Mouse (Mus musculus) kidney, embryonic 14.5 days (tissue): ENCODE results near the gene Ncor2. TPM values are rescaled to one million over a fixed set of nuclear protein-coding genes. Genes with fewer than 3 reads are reported as not detected.

Source experiments
- ATAC-seq: fragments of 200-750 bp; cut with Nextera tagmentation; 2 replicates; pipeline ENCODE4 v1.8.0; 2017; ENCODE audit warnings: moderate number of reproducible peaks, mild to moderate bottlenecking, moderate TSS enrichment, moderate library complexity; ENCODE audit not compliant: low FRiP score, low TSS enrichment
- H3K27ac ChIP-seq: fragments of 300-500 bp; sonication (generic); 2 replicates; pipeline ENCODE4 v1.5.1; 2014; ENCODE audit warnings: low read depth, mild to moderate bottlenecking, low read length, moderate library complexity, mixed read lengths
- H3K27me3 ChIP-seq: fragments of 300-500 bp; sonication (generic); 2 replicates; pipeline ENCODE4 v1.6.1; 2014; ENCODE audit warnings: mild to moderate bottlenecking, low read length; ENCODE audit not compliant: control insufficient read depth, insufficient read depth
- H3K36me3 ChIP-seq: fragments of 300-500 bp; sonication (generic); 2 replicates; pipeline ENCODE4 v1.6.1; 2014; ENCODE audit warnings: low read length, mixed read lengths; ENCODE audit not compliant: control insufficient read depth, insufficient read depth
- H3K4me1 ChIP-seq: fragments of 300-500 bp; sonication (generic); 2 replicates; pipeline ENCODE4 v1.6.1; 2014; ENCODE audit warnings: low read length, mixed read lengths; ENCODE audit not compliant: control insufficient read depth, insufficient read depth
- H3K4me2 ChIP-seq: fragments of 300-500 bp; sonication (generic); replicated peaks from 2 replicates; pipeline ENCODE4 v1.6.1; 2014; ENCODE audit warnings: low read depth, mild to moderate bottlenecking, low read length
- H3K4me3 ChIP-seq: fragments of 300-500 bp; sonication (generic); 2 replicates; pipeline ENCODE4 v1.5.1; 2014; ENCODE audit warnings: mild to moderate bottlenecking, low read length
- H3K9ac ChIP-seq: fragments of 300-500 bp; sonication (generic); 2 replicates; pipeline ENCODE4 v1.6.1; 2014; ENCODE audit warnings: low read depth, mild to moderate bottlenecking, low read length, moderate library complexity
- H3K9me3 ChIP-seq: fragments of 300-500 bp; sonication (generic); 2 replicates; pipeline ENCODE4 v1.6.1; 2016; ENCODE audit warnings: low read length; ENCODE audit not compliant: control insufficient read depth
- WGBS: fragments of 180-500 bp; shearing (Covaris S2); extraction: QIAGEN DNeasy Blood & Tissue Kit; methylation state at CpG from one replicate; pipeline ENCODE4 v1.1.7; 2014; 5-methylcytosine and 5-hydroxymethylcytosine counted together
- polyA plus RNA-seq: library from polyadenylated mRNA; unstranded; fragments of >200 nt; fragmentation: Nextera tagmentation; extraction: Ambion mirVana; gene quantifications from 2 replicates; pipeline ENCODE4 v1.2.1, GENCODE M21; 2014

Gene Ncor2
- polyA plus RNA-seq, 1 experiment from 2014 or later: 34.6 TPM

DNA sequence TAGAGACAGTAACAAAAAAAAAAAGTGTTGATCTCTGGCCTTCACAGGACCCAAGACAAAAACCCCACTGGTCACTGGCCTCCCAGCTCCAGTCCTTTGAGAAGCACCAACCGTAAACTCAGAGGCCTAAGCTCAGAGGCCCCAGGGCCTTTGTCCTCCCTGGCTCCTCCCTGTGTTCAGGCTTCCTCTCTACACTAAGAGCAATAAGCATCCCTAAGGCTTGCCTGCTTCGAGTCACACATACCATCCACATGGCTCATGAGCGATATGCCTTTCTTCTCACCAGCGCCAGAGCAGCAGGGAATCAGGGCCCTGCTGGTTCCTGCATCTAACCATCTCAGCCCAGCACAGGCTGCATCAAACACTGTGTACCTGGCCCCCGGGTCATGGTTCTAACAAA lies 133.8 kb downstream of the Ncor2 start:
- H3K4me1 ChIP-seq: 0 out of 2 replicates have a peak, but pooled peaks cover 6% of the 10 kb centered on the region
- no peak overlapping the region for H3K4me2 ChIP-seq
- no peak overlapping the region for H3K9ac ChIP-seq
- H3K9me3 ChIP-seq: no peaks in the 10 kb centered on the region
- no peak for ATAC-seq
- peaks cover 83% of the 10 kb centered on the region for H3K36me3 ChIP-seq
- no peak overlapping the region for H3K4me3 ChIP-seq
- no peaks in the 10 kb centered on the region for H3K27me3 ChIP-seq
- no peak overlapping the region for H3K27ac ChIP-seq
- 67% methylated on average over 5 of the region's 5 CpGs for WGBS

DNA sequence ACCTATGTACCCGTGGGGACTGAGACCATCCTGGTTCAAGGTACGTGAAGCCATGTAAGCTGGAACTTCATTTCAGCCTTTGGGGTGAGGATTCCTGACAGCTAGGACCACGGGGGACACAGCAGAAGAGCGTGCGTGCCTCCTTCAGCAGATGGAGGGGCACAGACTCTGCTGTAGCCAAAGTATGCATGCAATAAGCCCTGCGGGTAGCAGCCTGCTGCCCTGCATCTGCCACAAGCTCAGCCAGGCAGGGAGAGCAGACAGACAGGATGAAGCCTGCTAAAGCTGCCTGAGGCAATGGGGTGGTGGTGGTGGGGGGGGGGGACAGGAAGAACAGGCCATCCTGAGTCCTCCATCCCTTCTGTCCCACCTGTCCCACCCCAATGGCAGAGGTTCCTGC lies 135.6 kb downstream of the Ncor2 start:
- no peak overlapping the region for H3K9ac ChIP-seq
- 93% methylated on average over 6 of the region's 6 CpGs for WGBS
- no peak overlapping the region for H3K4me2 ChIP-seq
- H3K9me3 ChIP-seq: no peaks in the 10 kb centered on the region
- no peak overlapping the region for H3K4me3 ChIP-seq
- ATAC-seq: no peak
- H3K36me3 ChIP-seq: peaks cover 82% of the 10 kb centered on the region
- H3K27me3 ChIP-seq: no peaks in the 10 kb centered on the region
- no peak overlapping the region for H3K27ac ChIP-seq
- 0 out of 2 replicates have a peak, but pooled peaks cover 8% of the 10 kb centered on the region for H3K4me1 ChIP-seq

DNA sequence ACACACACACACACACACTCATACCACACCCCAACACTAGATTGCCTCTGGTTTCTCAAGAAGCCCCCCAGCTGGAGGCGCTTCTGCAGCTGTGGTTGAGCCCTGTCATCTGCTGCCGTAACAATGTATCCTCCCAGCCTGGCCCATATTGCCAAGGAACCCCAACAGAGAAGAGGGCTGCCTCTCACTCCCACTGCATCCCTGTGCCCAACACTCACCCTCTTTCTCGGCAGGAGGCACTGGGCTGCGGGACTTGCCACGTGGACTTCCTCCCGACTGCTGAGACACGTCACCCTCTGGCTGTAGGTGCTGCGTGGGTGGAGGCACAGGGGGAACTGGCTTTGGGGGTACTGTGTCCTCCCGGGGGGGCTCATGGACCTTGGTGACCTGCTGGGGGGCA lies 137.4 kb downstream of the Ncor2 start:
- no peak for ATAC-seq
- H3K36me3 ChIP-seq: peaks cover 82% of the 10 kb centered on the region
- H3K9me3 ChIP-seq: no peaks in the 10 kb centered on the region
- WGBS: 83% methylated on average over 9 of the region's 9 CpGs
- H3K4me2 ChIP-seq: no peak overlapping the region
- no peak overlapping the region for H3K27ac ChIP-seq
- no peaks in the 10 kb centered on the region for H3K27me3 ChIP-seq
- H3K9ac ChIP-seq: no peak overlapping the region
- 0 out of 2 replicates have a peak, but pooled peaks cover 8% of the 10 kb centered on the region for H3K4me1 ChIP-seq
- H3K4me3 ChIP-seq: no peak overlapping the region

- WGBS: 74% methylated on average over 5 of the region's 5 CpGs
- ATAC-seq: no peak
- H3K4me1 ChIP-seq: 0 out of 2 replicates have a peak, but pooled peaks cover 8% of the 10 kb centered on the region
- H3K4me2 ChIP-seq: no peak overlapping the region
- no peak overlapping the region for H3K9ac ChIP-seq
- no peaks in the 10 kb centered on the region for H3K27me3 ChIP-seq
- no peak overlapping the region; the same call in 1 of the 2 replicates for H3K27ac ChIP-seq
- peaks cover 84% of the 10 kb centered on the region for H3K36me3 ChIP-seq
- no peaks in the 10 kb centered on the region for H3K9me3 ChIP-seq
- H3K4me3 ChIP-seq: no peak overlapping the region
These were observed 138.9 kb downstream of the Ncor2 start for GRCm38 (mm10) chr5:125040128-125040584.

GRCm38 (mm10) chr5:125039377-125040027 lies 139.5 kb downstream of the Ncor2 start:
- H3K27me3 ChIP-seq: no peaks in the 10 kb centered on the region
- WGBS: 85% methylated on average over 8 of the region's 8 CpGs
- H3K36me3 ChIP-seq: peaks cover 84% of the 10 kb centered on the region
- H3K4me2 ChIP-seq: no peak overlapping the region
- no peak for ATAC-seq
- H3K9me3 ChIP-seq: no peaks in the 10 kb centered on the region
- H3K9ac ChIP-seq: no peak overlapping the region
- H3K27ac ChIP-seq: no peak overlapping the region
- 0 out of 2 replicates have a peak, but pooled peaks cover 8% of the 10 kb centered on the region for H3K4me1 ChIP-seq
- no peak overlapping the region for H3K4me3 ChIP-seq

DNA sequence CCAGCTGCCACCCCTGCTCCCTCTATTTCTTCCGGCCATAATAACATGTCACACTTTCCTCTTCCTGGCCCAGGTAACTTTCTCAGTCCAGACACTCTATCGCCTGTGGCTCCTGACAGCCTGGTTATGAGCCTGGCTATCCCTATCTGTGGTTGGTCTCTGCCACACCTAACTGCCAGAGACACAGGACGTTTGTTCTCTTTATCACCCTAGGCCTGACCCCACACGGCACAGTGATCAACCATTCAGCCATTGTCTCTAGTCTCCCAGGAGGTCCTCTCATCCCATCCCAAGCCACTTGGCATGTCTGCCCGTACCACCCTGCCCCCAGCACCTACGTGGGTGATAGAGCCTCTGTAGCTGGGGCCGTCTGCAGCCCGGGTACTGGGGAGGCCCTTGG lies 142.5 kb downstream of the Ncor2 start:
- Histone ChIP-seq H3K4me3 (no peak overlapping the region), H3K27me3 (no peaks in the 10 kb centered on the region), H3K4me1 (0 out of 2 replicates have a peak, but pooled peaks cover 7% of the 10 kb centered on the region), H3K4me2 (no peak overlapping the region), H3K36me3 (peaks cover 88% of the 10 kb centered on the region), H3K9ac (no peak overlapping the region), H3K27ac (no peak overlapping the region), H3K9me3 (no peaks in the 10 kb centered on the region)
- no peak for ATAC-seq
- WGBS: 85% methylated on average over 8 of the region's 8 CpGs

GRCm38 (mm10) chr5:125028911-125029310 lies 150.1 kb downstream of the Ncor2 start:
- H3K4me2 ChIP-seq: no peak overlapping the region
- no peaks in the 10 kb centered on the region for H3K27me3 ChIP-seq
- H3K9me3 ChIP-seq: no peaks in the 10 kb centered on the region
- no peaks in the 10 kb centered on the region for H3K4me1 ChIP-seq
- H3K4me3 ChIP-seq: no peak overlapping the region
- H3K27ac ChIP-seq: no peak overlapping the region
- no peak overlapping the region for H3K9ac ChIP-seq
- ATAC-seq: no peak
- H3K36me3 ChIP-seq: peaks cover 100% of the 10 kb centered on the region
- WGBS: 96% methylated on average over 20 of the region's 20 CpGs

- Histone ChIP-seq H3K4me1 (no peaks in the 10 kb centered on the region), H3K36me3 (peaks cover 100% of the 10 kb centered on the region), H3K4me2 (no peak overlapping the region), H3K27me3 (no peaks in the 10 kb centered on the region), H3K9ac (no peak overlapping the region), H3K4me3 (no peak overlapping the region), H3K27ac (no peak overlapping the region), H3K9me3 (no peaks in the 10 kb centered on the region)
- ATAC-seq: no peak
- 92% methylated on average over 15 of the region's 15 CpGs for WGBS
These were observed 150.6 kb downstream of the Ncor2 start for GRCm38 (mm10) chr5:125028371-125028770.

- Histone ChIP-seq H3K4me1 (no peaks in the 10 kb centered on the region), H3K4me3 (no peak overlapping the region), H3K27me3 (no peaks in the 10 kb centered on the region), H3K9ac (no peak overlapping the region), H3K4me2 (no peak overlapping the region), H3K9me3 (no peaks in the 10 kb centered on the region), H3K27ac (no peak overlapping the region), H3K36me3 (peaks cover 91% of the 10 kb centered on the region)
- 84% methylated on average over 14 of the region's 14 CpGs for WGBS
- no peak for ATAC-seq
These were observed 155.0 kb downstream of the Ncor2 start for GRCm38 (mm10) chr5:125024002-125024401.
